Mouse (Mus musculus): ENCODE data around the gene Adora3. TPM values are rescaled to one million over a fixed set of nuclear protein-coding genes. Genes with fewer than 3 reads are reported as not detected.

Adora3 gene
- total and polyA plus RNA-seq, 3 experiments = 0.37 TPM; not detected in 2

- Histone ChIP-seq H3K9ac (ENCODE audit: low read depth, low read length) (no peak overlapping the region), H3K36me3 (ENCODE audit: control insufficient read depth, insufficient read depth, low read length) (peaks cover 7% of the 10 kb centered on the region), H3K79me2 (replicated peaks; ENCODE audit: control insufficient read depth, insufficient read depth, low read length) (no peaks in the 10 kb centered on the region), H3K27me3 (ENCODE audit: control insufficient read depth, insufficient read depth, low read length) (no peaks in the 10 kb centered on the region), H3K27ac (no peak overlapping the region), H3K4me3 (no peak overlapping the region), H3K4me1 (ENCODE audit: control insufficient read depth, insufficient read depth, low read length) (peaks cover 18% of the 10 kb centered on the region)
- WGBS = 17% methylated on average over 2 of the region's 2 CpGs
- intact Hi-C loops (cut with DNase I) = no loop called here
- TF ChIP-seq POLR2A (IDR thresholded peaks at IDR 0.05; ENCODE audit: insufficient read depth, low read depth, low read length) (no peak), EP300 (IDR thresholded peaks at IDR 0.05; ENCODE audit: insufficient read depth, low read depth, low read length) (no peak), CTCF (IDR thresholded peaks at IDR 0.05) (no peak)
- no peak for DNase-seq
These were observed 2.5 kb upstream of the Adora3 start for GRCm38 (mm10) chr3:105868135-105868534.

DNA sequence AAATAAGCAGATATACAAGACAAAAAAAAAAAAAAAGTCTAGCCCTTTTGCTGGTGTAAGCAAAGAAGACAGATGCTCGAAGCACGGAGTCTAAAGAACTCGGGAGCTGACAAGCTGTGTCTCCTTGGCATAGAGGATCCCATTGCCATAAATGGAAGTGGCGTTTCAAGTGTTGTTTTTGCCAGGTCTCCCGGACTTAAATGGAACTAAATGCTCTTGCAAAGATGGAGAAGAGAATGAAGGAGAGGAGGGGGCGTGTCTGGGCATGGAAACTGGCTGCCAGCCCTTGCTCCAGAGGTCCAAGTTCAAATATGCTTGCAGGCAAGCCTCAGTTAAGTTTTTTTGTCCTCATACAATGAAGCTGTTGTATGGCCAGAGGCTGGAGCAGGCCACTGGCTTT, 1.4 kb downstream of the Adora3 start:
- Histone ChIP-seq H3K27me3 (ENCODE audit: control insufficient read depth, insufficient read depth, low read length) (no peaks in the 10 kb centered on the region), H3K4me1 (ENCODE audit: control insufficient read depth, insufficient read depth, low read length) (peaks cover 18% of the 10 kb centered on the region), H3K9ac (ENCODE audit: low read depth, low read length) (no peak overlapping the region), H3K4me3 (no peak overlapping the region), H3K79me2 (replicated peaks; ENCODE audit: control insufficient read depth, insufficient read depth, low read length) (no peaks in the 10 kb centered on the region), H3K27ac (peak overlapping the region; percentile 69), H3K36me3 (ENCODE audit: control insufficient read depth, insufficient read depth, low read length) (peaks cover 3% of the 10 kb centered on the region)
- intact Hi-C loops (cut with DNase I) = no loop called here
- 24% methylated on average over 6 of the region's 6 CpGs for WGBS
- no peak for DNase-seq
- TF ChIP-seq CTCF (IDR thresholded peaks at IDR 0.05) (no peak), POLR2A (IDR thresholded peaks at IDR 0.05; ENCODE audit: insufficient read depth, low read depth, low read length) (no peak), EP300 (IDR thresholded peaks at IDR 0.05; ENCODE audit: insufficient read depth, low read depth, low read length) (no peak)

- H3K4me3 ChIP-seq = no peak overlapping the region
- no peaks in the 10 kb centered on the region for H3K27me3 ChIP-seq (ENCODE audit: control insufficient read depth, insufficient read depth, low read length)
- H3K36me3 ChIP-seq (ENCODE audit: control insufficient read depth, insufficient read depth, low read length) = peaks cover 3% of the 10 kb centered on the region
- peak overlapping the region; percentile 69 for H3K27ac ChIP-seq
- intact Hi-C loops (cut with DNase I) = no loop called here
- no peaks in the 10 kb centered on the region for H3K79me2 ChIP-seq (replicated peaks; ENCODE audit: control insufficient read depth, insufficient read depth, low read length)
- peaks cover 18% of the 10 kb centered on the region for H3K4me1 ChIP-seq (ENCODE audit: control insufficient read depth, insufficient read depth, low read length)
- H3K9ac ChIP-seq (ENCODE audit: low read depth, low read length) = no peak overlapping the region
- WGBS = 10% methylated on average over 3 of the region's 3 CpGs
- DNase-seq = no peak
- TF ChIP-seq CTCF (IDR thresholded peaks at IDR 0.05) (peak; percentile 32), EP300 (IDR thresholded peaks at IDR 0.05; ENCODE audit: insufficient read depth, low read depth, low read length) (no peak), POLR2A (IDR thresholded peaks at IDR 0.05; ENCODE audit: insufficient read depth, low read depth, low read length) (no peak)
These were observed 1.9 kb downstream of the Adora3 start for GRCm38 (mm10) chr3:105872579-105872978.

- Histone ChIP-seq H3K27me3 (ENCODE audit: control insufficient read depth, insufficient read depth, low read length) (no peaks in the 10 kb centered on the region), H3K36me3 (ENCODE audit: control insufficient read depth, insufficient read depth, low read length) (peaks cover 3% of the 10 kb centered on the region; the same call in 1 of the 2 replicates), H3K79me2 (replicated peaks; ENCODE audit: control insufficient read depth, insufficient read depth, low read length) (no peaks in the 10 kb centered on the region), H3K9ac (ENCODE audit: low read depth, low read length) (no peak overlapping the region), H3K27ac (peak overlapping the region; percentile 40), H3K4me3 (no peak overlapping the region), H3K4me1 (ENCODE audit: control insufficient read depth, insufficient read depth, low read length) (peaks cover 21% of the 10 kb centered on the region)
- TF ChIP-seq CTCF (IDR thresholded peaks at IDR 0.05) = no peak
- no peak for TF ChIP-seq POLR2A (IDR thresholded peaks at IDR 0.05; ENCODE audit: insufficient read depth, low read depth, low read length)
- intact Hi-C loops (cut with DNase I) = no loop called here
- DNase-seq = no peak
- WGBS = 64% methylated on average over 6 of the region's 6 CpGs
These were observed 3.1 kb downstream of the Adora3 start for GRCm38 (mm10) chr3:105873451-105874445.

DNA sequence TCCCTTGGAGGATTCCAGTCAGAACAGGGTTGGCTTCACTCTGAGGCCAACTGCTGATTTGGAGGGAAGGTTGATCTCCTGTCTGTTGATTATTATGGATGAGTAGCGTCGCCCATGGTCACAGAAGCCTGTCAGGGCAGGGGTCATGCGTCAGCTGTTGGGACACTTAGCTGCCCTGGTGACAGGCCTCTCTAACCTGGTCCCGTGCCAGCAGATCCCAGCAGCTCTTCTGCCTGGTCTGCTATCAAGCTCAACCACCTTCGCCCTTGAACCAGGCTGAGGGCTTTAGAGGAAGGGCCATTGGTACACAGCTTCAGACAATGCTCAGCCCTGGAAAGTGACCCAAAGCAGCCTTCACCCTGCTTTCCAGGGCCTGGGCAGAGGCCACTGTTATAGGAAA, 5.4 kb downstream of the Adora3 start:
- Histone ChIP-seq H3K4me1 (ENCODE audit: control insufficient read depth, insufficient read depth, low read length) (peaks cover 22% of the 10 kb centered on the region), H3K27ac (peak overlapping the region; percentile 59), H3K36me3 (ENCODE audit: control insufficient read depth, insufficient read depth, low read length) (peaks cover 3% of the 10 kb centered on the region; the same call in 1 of the 2 replicates), H3K4me3 (no peak overlapping the region), H3K27me3 (ENCODE audit: control insufficient read depth, insufficient read depth, low read length) (no peaks in the 10 kb centered on the region), H3K79me2 (replicated peaks; ENCODE audit: control insufficient read depth, insufficient read depth, low read length) (no peaks in the 10 kb centered on the region), H3K9ac (ENCODE audit: low read depth, low read length) (no peak overlapping the region)
- intact Hi-C loops (cut with DNase I) = loop anchor here (5.0 kb wide), 1 partner anchor 49 kb away; no protein-coding TSS in a partner anchor
- TF ChIP-seq EP300 (IDR thresholded peaks at IDR 0.05; ENCODE audit: insufficient read depth, low read depth, low read length) (no peak), CTCF (IDR thresholded peaks at IDR 0.05) (no peak), POLR2A (IDR thresholded peaks at IDR 0.05; ENCODE audit: insufficient read depth, low read depth, low read length) (no peak)
- WGBS = 51% methylated on average over 5 of the region's 5 CpGs
- no peak for DNase-seq

Measured in heart, adult 2 months (tissue).